Mouse (Mus musculus) layer of hippocampus, adult 2 months (tissue): Measurements from ENCODE around the gene Rgs12. TPM values are rescaled to one million over a fixed set of nuclear protein-coding genes. Genes with fewer than 3 reads are reported as not detected.

Experiments
- DNase-seq, 2 experiments: peaks; one replicate each; pipeline ENCODE4 v3.0.0; 2022; ENCODE audit warnings: low spot score in 2 of 2
- H3K27ac ChIP-seq: fragments of 200-600 bp; 2 replicates; pipeline ENCODE4 v1.8.1; 2022
- H3K4me3 ChIP-seq: fragments of 200-600 bp; 2 replicates; pipeline ENCODE4 v1.8.1; 2022; ENCODE audit warnings: mild to moderate bottlenecking
- CTCF ChIP-seq: fragments of 200-600 bp; conservative IDR thresholded peaks from 2 replicates; pipeline ENCODE4 v1.8.1; 2022; ENCODE audit warnings: antibody characterized with exemption, mild to moderate bottlenecking, moderate library complexity
- total RNA-seq, 2 experiments: library from RNA; stranded (reverse); gene quantifications; 2 replicates each; pipeline ENCODE4 v1.2.3; 2021

The Rgs12 gene
- total RNA-seq, 2 experiments from 2014 or later, result 43.2 to 52.5 TPM

DNA sequence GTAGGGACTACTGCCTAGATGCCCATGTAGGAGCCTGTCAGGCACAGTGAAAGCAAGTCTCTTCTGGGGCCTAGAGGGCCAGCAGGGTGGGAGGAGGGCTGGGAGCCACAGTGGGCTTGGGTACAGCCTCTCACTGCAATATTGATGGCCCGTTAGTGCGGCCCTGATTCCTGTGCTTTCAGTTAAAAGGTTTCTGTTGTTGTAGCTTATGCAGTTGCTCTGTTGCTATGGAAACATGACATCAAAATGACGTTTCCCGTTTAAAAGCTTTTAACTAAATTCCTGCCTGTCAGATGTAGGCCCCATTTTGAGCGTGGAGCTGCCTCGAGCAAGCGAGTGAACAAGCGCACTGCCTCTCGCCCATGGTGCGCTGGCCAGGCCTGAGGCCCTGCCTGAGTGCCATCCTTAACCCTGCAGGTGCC, 32.0 kb upstream of the Rgs12 start:
- H3K27ac ChIP-seq, result peak overlapping the region; percentile 58
- no peak for TF ChIP-seq CTCF
- peak; percentile 29 to 62 for DNase-seq

DNA sequence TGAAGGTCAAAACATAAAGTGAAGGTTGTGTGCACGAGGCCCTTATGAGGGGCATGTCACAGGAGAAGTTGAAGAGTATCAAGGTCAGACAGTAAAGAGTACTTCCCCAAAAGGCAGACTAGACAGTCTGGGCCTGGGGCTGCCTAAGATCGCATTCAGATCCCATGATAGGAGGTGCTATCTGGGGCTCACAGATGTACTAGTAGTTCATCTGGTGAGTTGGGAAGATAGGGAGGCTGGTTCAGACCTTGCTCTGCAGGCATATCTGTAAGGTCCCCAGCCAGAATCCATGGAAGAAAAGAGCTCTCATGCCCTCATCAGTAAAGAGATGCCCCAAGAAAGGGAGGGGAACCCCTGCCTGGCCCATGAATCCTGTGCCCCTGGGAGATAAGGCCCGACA, 30.5 kb upstream of the Rgs12 start:
- no peak overlapping the region for H3K27ac ChIP-seq
- no peak overlapping the region for H3K4me3 ChIP-seq
- no peak for DNase-seq
- TF ChIP-seq CTCF, result no peak

More for the DNA sequence above, 32.0 kb upstream of the Rgs12 start:
- no peak overlapping the region for H3K4me3 ChIP-seq

DNA sequence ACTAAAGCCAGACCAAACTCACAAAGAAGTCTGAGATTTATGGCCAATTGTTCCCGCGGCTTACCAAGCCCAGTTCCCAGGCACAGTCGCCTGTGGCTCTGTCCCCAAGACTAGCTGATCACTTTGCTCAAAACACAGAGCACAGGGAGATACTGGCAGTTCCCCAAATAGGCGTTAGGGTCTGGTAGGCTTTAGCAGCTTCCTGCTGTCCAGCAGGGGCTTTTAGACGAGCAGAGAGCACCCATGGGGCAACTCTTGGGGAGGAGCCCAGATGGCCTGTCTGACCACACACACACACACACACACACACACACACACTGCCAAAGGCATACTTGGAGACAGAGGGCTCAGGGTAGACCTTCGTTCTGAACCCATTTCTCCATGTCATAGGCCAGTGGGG, 26.7 kb upstream of the Rgs12 start:
- no peak for DNase-seq
- H3K4me3 ChIP-seq, result no peak overlapping the region
- TF ChIP-seq CTCF, result no peak
- H3K27ac ChIP-seq, result no peak overlapping the region

DNA sequence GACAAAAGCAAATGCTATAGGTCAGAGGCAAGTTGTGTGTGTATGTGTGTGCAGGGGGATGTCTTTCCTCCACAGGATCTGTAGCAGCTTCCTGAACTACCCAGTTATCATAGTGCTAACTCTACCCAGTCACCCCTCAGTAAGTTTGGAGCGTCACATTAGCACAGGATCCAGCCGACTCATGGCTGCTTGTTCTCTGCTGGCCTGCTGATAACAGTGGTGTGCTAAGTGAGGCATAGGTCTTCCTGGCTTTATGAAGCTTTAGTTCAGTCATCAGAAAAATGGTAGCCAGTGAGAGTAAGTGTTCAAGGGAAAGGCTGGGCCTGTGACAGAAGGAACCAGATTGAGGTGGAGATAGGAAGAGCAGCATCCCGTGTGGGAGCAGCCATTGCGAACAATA, 25.3 kb upstream of the Rgs12 start:
- no peak overlapping the region for H3K4me3 ChIP-seq
- TF ChIP-seq CTCF, result no peak
- no peak overlapping the region for H3K27ac ChIP-seq
- no peak for DNase-seq

DNA sequence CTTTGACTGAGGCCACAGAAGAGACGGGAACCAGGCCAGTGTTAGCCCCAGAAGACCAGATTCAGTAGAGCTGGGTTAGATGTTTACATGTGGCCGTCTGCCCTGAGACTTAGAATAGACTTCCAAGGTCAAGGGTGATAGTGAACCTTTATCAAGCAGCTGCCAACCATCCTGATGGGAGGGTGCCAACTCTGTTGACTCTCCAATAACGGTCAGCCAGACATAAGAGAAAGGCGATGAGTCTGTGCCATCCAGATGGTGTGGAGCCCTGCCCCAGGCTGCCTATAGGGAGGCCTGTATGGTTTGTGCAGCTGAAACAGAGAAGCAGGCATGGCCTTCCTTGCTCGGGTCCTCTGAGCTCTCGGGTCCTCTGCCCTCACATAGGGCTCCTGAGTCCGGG, 24.7 kb upstream of the Rgs12 start:
- no peak for TF ChIP-seq CTCF
- Histone ChIP-seq H3K27ac (no peak overlapping the region), H3K4me3 (no peak overlapping the region)
- DNase-seq, result no peak

DNA sequence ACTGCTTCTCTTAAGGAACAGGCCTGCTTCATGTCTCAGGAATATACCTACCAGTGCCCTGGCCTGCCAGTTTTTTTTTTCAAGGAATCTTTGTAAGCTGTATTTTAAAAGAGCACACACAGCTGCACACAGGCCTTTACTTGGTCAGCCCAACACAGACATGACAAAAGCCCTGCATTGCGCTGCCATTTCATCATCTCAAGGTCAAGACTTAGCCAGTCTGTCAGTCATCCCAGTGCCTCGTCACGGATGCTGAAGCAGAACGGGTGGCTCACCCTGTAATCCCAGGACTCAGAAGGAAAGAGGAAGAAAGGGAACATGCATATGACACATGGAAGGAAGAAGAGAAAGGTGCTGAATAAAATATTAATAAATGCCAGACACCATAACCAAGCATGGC, 21.6 kb upstream of the Rgs12 start:
- no peak for DNase-seq
- no peak overlapping the region for H3K27ac ChIP-seq
- H3K4me3 ChIP-seq, result no peak overlapping the region
- no peak for TF ChIP-seq CTCF

DNA sequence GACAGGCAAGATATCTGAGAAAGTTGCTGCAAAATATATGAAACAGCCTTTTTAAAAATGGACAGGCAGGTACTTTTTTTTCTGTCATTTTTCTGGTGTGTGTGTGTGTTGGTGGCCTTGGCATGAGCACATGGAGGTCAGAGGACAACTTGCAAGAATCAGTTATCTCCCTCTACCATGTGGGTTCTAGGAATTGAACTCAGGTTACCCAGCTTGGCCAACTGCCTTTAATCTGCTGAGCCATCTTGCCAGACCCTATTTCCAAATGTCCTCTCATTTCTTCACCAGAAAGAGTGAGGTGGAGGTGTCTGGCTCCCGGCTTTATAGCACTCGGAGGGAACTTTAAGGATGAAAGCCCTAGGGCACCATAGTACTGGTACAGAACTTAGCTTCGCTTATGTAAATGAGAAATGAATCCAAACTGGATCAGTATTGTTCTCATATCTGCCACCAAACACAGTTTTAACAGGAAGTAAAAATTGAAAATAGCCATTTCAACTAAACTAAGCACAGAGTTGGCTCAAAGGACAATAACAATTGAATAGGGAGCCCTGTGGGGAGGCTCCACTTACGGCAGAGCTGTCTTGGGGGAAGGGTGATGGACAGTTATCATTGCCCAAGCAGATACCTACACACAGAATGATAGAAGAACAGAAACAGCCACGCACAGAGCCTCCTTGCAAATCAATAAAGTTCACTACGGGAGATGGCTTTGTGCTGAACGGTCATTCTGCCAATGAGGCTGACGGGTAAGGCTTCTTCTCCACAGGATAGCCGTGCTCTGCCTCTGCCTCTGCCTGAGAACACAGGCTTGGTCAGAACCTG, 18.9 kb upstream of the Rgs12 start:
- no peak for TF ChIP-seq CTCF
- no peak overlapping the region for H3K4me3 ChIP-seq
- H3K27ac ChIP-seq, result peak overlapping the region; percentile 72
- DNase-seq, result no peak

DNA sequence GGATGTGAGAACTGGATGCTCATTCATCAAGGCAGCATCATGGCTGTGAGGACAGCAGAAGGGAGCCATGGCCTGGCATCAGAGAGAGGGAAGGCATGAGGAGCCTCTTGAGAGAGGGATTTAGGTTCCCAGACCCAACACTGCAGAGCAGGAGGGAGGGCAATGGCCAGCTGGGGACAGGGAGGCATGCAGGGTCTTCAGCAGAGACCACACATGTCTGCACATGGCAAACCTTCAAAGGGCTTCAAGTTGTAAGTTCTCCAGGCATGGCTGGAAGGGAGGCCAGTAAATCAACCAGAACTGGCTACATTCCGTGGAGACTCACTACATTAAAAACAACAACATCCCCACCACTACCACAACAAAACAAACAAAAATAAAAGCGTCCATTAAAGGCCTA, 18.2 kb upstream of the Rgs12 start:
- TF ChIP-seq CTCF, result no peak
- no peak overlapping the region for H3K4me3 ChIP-seq
- H3K27ac ChIP-seq, result peak overlapping the region; percentile 72
- DNase-seq, result no peak

DNA sequence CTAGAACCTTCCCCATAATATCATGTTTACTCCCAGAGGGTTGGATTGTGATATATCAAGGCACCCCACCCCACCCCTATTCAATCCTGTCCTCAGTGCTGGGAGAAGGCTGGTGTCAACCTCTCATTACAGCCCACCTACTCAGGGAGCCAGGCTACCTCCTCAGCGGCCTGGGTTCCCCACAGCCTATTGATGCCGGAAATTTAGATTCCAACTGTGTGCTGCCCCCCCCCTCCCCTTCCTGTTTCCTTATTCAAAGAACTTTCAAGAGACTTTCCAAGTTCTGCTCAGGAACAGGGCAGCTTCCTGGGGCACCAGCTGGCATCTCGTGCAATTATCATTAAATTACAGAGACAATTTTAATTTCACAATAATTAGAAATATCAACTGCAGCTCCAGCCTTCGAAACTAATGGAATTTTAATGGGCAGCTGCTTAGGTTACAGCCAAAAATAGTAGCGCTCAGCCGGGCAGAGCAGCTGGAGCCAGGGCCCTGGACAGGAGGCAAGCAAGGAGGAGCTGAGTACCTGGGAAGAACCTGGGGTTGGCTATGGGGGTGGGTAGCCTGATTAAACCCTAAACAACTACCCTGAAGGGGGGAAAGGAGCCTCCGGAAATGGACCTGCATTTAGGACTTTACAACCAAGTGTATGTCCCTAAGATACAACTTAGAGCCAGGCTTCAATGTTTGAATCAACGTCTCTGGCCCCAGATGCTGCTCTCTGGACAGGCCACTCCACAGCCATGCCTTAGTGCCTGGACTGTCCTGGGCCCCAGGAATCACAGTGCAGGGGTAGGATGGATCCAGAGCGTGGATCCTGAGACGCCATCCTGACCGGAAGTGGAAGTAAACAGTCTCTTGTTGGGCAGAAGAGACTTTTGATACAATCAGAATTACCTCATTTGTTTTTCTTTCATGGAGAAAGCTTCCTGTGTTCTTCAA, 17.5 kb upstream of the Rgs12 start:
- DNase-seq, result no peak
- TF ChIP-seq CTCF, result no peak
- H3K27ac ChIP-seq, result peak overlapping the region; percentile 72
- H3K4me3 ChIP-seq, result no peak overlapping the region

DNA sequence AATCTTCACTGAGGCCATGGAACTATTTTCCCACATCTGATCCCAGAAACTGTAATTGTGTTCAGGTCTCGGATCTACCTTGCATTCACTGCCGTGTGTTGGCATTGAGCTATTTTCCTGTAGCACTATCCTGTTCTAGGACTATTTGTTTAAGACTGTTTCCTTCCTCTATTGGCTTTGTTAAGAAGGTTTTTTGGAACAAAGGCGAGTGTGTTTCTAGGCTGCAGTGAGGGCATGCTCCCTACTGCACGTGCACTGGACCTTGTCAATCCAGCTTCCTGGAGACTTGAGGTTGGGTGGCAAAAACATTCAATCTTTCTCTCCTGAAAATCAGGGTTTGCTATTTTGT, 16.8 kb upstream of the Rgs12 start:
- no peak for DNase-seq
- Histone ChIP-seq H3K4me3 (no peak overlapping the region), H3K27ac (peak overlapping the region; percentile 72)
- no peak for TF ChIP-seq CTCF

DNA sequence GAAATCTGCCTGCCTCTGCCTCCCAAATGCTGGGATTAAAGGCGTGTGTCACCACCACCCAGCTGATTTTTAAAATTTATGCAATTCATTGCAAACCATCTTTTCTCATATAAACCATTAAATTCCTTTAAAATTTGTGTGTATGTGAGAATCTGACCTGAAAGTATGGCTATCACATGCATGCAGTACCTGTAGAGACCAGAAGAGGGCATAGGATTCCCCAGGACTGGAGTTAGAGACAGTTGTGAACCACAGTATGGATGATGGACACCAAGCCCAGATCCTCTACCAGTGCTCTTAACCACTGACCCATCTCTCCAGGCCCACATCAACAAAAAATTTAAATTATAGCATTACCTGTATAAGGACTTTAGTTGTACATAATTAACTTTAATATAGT, 15.8 kb upstream of the Rgs12 start:
- TF ChIP-seq CTCF, result peak; percentile 67
- H3K4me3 ChIP-seq, result no peak overlapping the region
- no peak for DNase-seq
- H3K27ac ChIP-seq, result no peak overlapping the region

DNA sequence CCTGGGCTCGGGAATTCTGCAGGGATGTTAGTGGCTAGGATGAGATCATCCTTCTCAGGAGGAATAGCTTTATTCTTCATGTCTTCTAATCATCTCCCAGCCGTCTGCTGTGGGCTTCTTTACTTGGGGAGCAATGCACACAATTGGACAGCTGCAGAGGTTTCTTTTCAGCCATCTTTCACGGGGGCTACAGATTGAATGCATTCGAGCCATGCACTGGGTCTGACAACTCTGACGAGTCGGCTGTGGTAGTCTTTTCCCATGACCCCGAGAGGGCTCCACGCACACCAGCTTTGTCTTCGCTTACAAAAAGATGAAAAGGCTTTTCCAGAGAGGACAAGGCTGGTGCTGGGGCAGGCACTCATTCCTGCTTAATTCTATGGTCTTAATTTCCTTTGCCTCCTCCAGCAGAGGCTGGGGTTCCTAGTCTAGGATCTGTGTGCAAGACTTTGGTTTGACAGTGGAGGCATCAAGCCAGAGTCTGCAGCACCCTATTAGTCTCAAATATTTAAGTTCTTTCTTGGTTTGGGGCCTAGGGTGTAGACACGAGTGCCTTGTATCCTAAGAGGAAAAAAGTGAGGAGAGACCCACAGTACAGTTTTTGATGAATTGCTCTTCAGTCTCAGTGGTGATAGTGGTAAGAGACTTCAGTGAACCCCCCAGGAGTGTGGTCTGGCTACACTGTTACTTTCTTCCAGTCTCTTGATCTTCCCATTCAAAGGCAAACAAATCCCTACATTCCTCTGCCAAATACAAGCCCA, 7.4 kb upstream of the Rgs12 start:
- DNase-seq, result no peak
- TF ChIP-seq CTCF, result no peak
- no peak overlapping the region for H3K27ac ChIP-seq
- H3K4me3 ChIP-seq, result no peak overlapping the region

DNA sequence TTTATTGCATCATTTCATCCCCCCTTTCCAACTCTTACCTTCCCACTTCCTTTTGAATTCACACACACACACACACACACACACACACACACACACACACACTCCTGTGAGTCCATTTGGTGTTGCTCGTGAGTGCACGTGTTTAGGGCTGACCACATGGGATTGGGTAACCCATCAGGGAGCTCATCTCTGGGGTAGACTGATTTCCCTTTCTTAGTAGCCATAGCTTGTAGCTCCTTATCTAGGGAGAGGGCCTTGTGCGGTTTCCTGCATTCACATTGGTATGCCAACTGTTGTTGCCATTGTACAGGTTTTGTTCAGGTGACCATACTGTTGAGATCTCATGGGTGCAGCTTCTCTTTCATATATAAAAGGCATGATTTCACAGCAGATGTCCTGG, 5.8 kb upstream of the Rgs12 start:
- no peak for TF ChIP-seq CTCF

More for the DNA sequence above, 5.8 kb upstream of the Rgs12 start:
- DNase-seq, result no peak
- no peak overlapping the region for H3K4me3 ChIP-seq
- no peak overlapping the region for H3K27ac ChIP-seq
